ENCODE assay signal across 8 mouse cellular contexts in the genomic region with DNA sequence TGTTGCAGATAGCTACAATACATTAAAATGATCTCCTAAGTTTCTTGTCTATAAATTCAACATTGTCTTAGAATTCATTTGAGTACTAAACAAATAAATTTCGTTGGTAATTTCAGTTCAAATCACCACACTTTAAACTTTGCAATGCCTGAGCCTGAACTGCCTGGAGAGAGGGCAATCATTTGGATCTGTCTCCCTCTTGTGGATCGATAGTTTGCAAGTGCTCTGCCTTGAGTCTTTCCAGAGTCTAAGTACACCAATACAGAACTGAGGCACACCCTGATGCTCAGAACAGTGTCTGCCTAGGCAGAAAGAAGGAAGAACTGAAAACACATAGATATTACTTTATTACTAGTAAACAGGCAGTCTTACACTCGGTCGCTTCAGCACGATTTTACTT.
DNase-seq lines count a peak whose midpoint lies in the region; TF ChIP-seq lines count a peak whose summit lies in the region.

No protein-coding gene starts in this region.

- 0 out of 2 replicates have a peak overlapping the region, but pooled peaks have one; percentile 19 for H3K27ac ChIP-seq in embryonic facial prominence, embryonic 10.5 days (replicated peaks)

- WGBS in lung, adult 2 months, result 40% methylated on average over 5 of the region's 5 CpGs
- WGBS in embryonic facial prominence, embryonic 10.5 days, result 54% methylated on average over 5 of the region's 5 CpGs

- no peaks in the 10 kb centered on the region for H3K27me3 ChIP-seq in embryonic facial prominence, embryonic 10.5 days (replicated peaks; ENCODE audit: low read depth, poor library complexity, severe bottlenecking)
- no peaks in the 10 kb centered on the region for H3K27me3 ChIP-seq in splenic B cell, adult 2 months (ENCODE audit: control insufficient read depth, insufficient read depth, low read length, poor library complexity, severe bottlenecking)

- intact Hi-C loops in left cerebral cortex, postnatal 10 days (cut with DNase I), result loop anchor here (10.0 kb wide), 1 partner anchor 458 kb away; no protein-coding TSS in a partner anchor

- no peak for TF ChIP-seq POLR2A in lung, adult 2 months (IDR thresholded peaks at IDR 0.05; ENCODE audit: borderline replicate concordance, extremely low read depth, low read depth, low read length)

- no peaks in the 10 kb centered on the region for H3K4me1 ChIP-seq in lung, adult 2 months (ENCODE audit: control insufficient read depth, insufficient read depth, low read length)
- peaks cover 12% of the 10 kb centered on the region for H3K4me1 ChIP-seq in embryonic facial prominence, embryonic 10.5 days

- TF ChIP-seq CTCF in lung, adult 2 months (IDR thresholded peaks at IDR 0.05; ENCODE audit: insufficient read depth, low read length), result 0 out of 2 replicates have a peak, but pooled peaks have one; percentile 14

- no peak overlapping the region for H3K4me3 ChIP-seq in lung, adult 2 months (replicated peaks; ENCODE audit: extremely low read depth, low read depth, low read length)
- H3K4me3 ChIP-seq in embryonic facial prominence, embryonic 10.5 days, result no peak overlapping the region

- H3K36me3 ChIP-seq in embryonic facial prominence, embryonic 10.5 days (replicated peaks), result no peaks in the 10 kb centered on the region
- peaks cover 10% of the 10 kb centered on the region for H3K36me3 ChIP-seq in splenic B cell, adult 2 months (ENCODE audit: control insufficient read depth, insufficient read depth, low read length, poor library complexity, severe bottlenecking)

- peak; percentile 35 to 40 for DNase-seq in cerebellum, postnatal 10 days
- no peak for DNase-seq in cerebellum, adult 18-20 months
- no peak for DNase-seq in lung, adult 2 months
- DNase-seq in lung, adult 18-20 months, result no peak
- peak; percentile 40 for DNase-seq in embryonic facial prominence, embryonic 10.5 days (ENCODE audit: low spot score)
- peak; percentile 18 to 34 for DNase-seq in left cerebral cortex, postnatal 10 days (ENCODE audit: extremely low spot score in 1 of 2, low spot score in 2 of 2)
- peak; percentile 30 for DNase-seq in splenic B cell, adult 2 months (ENCODE audit: low read depth, low spot score)
- DNase-seq in heart, adult 11 months, result no peak

- H3K9me3 ChIP-seq in embryonic facial prominence, embryonic 10.5 days, result no peaks in the 10 kb centered on the region

Comparison
In these comparisons a context has a peak if more than half of its experiments do, and no peak if none do; other contexts are left out.
1. DNase-seq: peak in cerebellum, postnatal 10 days (2 of 2), embryonic facial prominence, embryonic 10.5 days (single experiment), left cerebral cortex, postnatal 10 days (2 of 2) and splenic B cell, adult 2 months (single experiment); none in cerebellum, adult 18-20 months (0 of 2), lung, adult 2 months (single experiment), lung, adult 18-20 months (0 of 2) and heart, adult 11 months (single experiment).